Comparison of ENCODE assay signal across 22 mouse cellular contexts in genomic region chr1:130507408-130507807, GRCm38 (mm10).
"Had no signal": no experiment of that assay in that cellular context is flagged by ENCODE, and none has a peak within 500 bp of the region (broad histone marks: within the 10 kb centered on the region; RNA-seq: fewer than 3 reads in every experiment).

No protein-coding gene starts in this region.

- H3K27ac ChIP-seq: heart, embryonic 10.5 days; hindbrain, embryonic 10.5 days; hindbrain, embryonic 12.5 days; intestine, embryonic 15.5 days; layer of hippocampus, adult 2 months; liver, embryonic 14.5 days had no signal

- H3K9me3 ChIP-seq: heart, embryonic 10.5 days; heart, embryonic 12.5 days; hindbrain, embryonic 10.5 days; hindbrain, embryonic 12.5 days; intestine, embryonic 15.5 days; liver, embryonic 12.5 days had no signal

- H3K4me1 ChIP-seq: heart, embryonic 10.5 days; hindbrain, embryonic 10.5 days; hindbrain, embryonic 12.5 days; intestine, embryonic 15.5 days had no signal

- H3K4me3 ChIP-seq: gastrocnemius, adult 2 months; heart, embryonic 10.5 days; heart, embryonic 12.5 days; hindbrain, embryonic 10.5 days; hindbrain, embryonic 12.5 days; intestine, embryonic 15.5 days; layer of hippocampus, adult 2 months; liver, embryonic 12.5 days had no signal

- H3K36me3 ChIP-seq: heart, embryonic 10.5 days; heart, embryonic 12.5 days; hindbrain, embryonic 10.5 days; hindbrain, embryonic 12.5 days; intestine, embryonic 15.5 days; liver, embryonic 12.5 days had no signal

- H3K9ac ChIP-seq: heart, embryonic 12.5 days; hindbrain, embryonic 12.5 days; hindbrain, embryonic 14.5 days; intestine, embryonic 15.5 days; liver, embryonic 12.5 days; liver, embryonic 14.5 days had no signal

- H3K27me3 ChIP-seq: heart, embryonic 12.5 days; hindbrain, embryonic 12.5 days; intestine, embryonic 15.5 days; liver, embryonic 12.5 days had no signal

- ATAC-seq: hindbrain, embryonic 16.5 days; inflammation-experienced regulatory T-cells, adult 6 months; intestine, embryonic 15.5 days; intestine, postnatal 0 days had no signal

- H3K4me2 ChIP-seq: heart, embryonic 12.5 days; hindbrain, embryonic 12.5 days; hindbrain, embryonic 14.5 days; intestine, embryonic 15.5 days; liver, embryonic 12.5 days had no signal

- DNase-seq: gastrocnemius, adult 2 months; gastrocnemius, postnatal 10 days; gastrocnemius, postnatal 25 days; heart, postnatal 4 days; kidney, adult 18-20 months; kidney, adult 8-10 months; kidney, postnatal 10 days; kidney, postnatal 25 days; kidney, postnatal 4 days; left cerebral cortex, postnatal 4 days had no signal
